Mouse (Mus musculus) lung, embryonic 16.5 days (tissue): ENCODE results near the gene Ccdc33. TPM values are rescaled to one million over a fixed set of nuclear protein-coding genes. Genes with fewer than 3 reads are reported as not detected.

ENCODE experiments used
- ATAC-seq: fragments of 200-750 bp; cut with Nextera tagmentation; 2 replicates; pipeline ENCODE4 v1.8.0; 2017; ENCODE audit warnings: low read depth, mild to moderate bottlenecking, moderate library complexity
- H3K27ac ChIP-seq: fragments of 300-500 bp; sonication (generic); 2 replicates; pipeline ENCODE4 v1.5.1; 2014; ENCODE audit warnings: mild to moderate bottlenecking, control low read depth, low read length
- H3K27me3 ChIP-seq: fragments of 300-500 bp; sonication (generic); 2 replicates; pipeline ENCODE4 v1.6.1; 2014; ENCODE audit warnings: low read depth, low read length, mixed read lengths; ENCODE audit not compliant: control insufficient read depth, insufficient read depth
- H3K36me3 ChIP-seq: fragments of 300-500 bp; sonication (generic); 2 replicates; pipeline ENCODE4 v1.6.1; 2014; ENCODE audit warnings: low read length; ENCODE audit not compliant: control insufficient read depth, insufficient read depth
- H3K4me1 ChIP-seq: fragments of 300-500 bp; sonication (generic); replicated peaks from 2 replicates; pipeline ENCODE4 v1.6.1; 2014; ENCODE audit warnings: low read length, mixed read lengths; ENCODE audit not compliant: control insufficient read depth, insufficient read depth
- H3K4me2 ChIP-seq: fragments of 300-500 bp; sonication (generic); 2 replicates; pipeline ENCODE4 v1.6.1; 2014; ENCODE audit warnings: low read depth, low read length, control low read depth
- H3K4me3 ChIP-seq: fragments of 300-500 bp; sonication (generic); 2 replicates; pipeline ENCODE4 v1.5.1; 2014; ENCODE audit warnings: mild to moderate bottlenecking, low read length, control low read depth
- H3K9ac ChIP-seq: fragments of 300-500 bp; sonication (generic); 2 replicates; pipeline ENCODE4 v1.6.1; 2014; ENCODE audit warnings: low read length, control low read depth
- H3K9me3 ChIP-seq: fragments of 300-500 bp; sonication (generic); 2 replicates; pipeline ENCODE4 v1.6.1; 2016; ENCODE audit warnings: low read length; ENCODE audit not compliant: control insufficient read depth
- WGBS: fragments of 180-500 bp; shearing (Covaris S2); extraction: QIAGEN DNeasy Blood & Tissue Kit; methylation state at CpG from one replicate; pipeline ENCODE4 v1.1.7; 2014; 5-methylcytosine and 5-hydroxymethylcytosine counted together
- polyA plus RNA-seq: library from polyadenylated mRNA; unstranded; fragments of >200 nt; fragmentation: Nextera tagmentation; extraction: Ambion mirVana; gene quantifications from 2 replicates; pipeline ENCODE4 v1.2.1, GENCODE M21; 2015

Gene Ccdc33
- polyA plus RNA-seq, 1 experiment from 2014 or later: 0.68 TPM

DNA sequence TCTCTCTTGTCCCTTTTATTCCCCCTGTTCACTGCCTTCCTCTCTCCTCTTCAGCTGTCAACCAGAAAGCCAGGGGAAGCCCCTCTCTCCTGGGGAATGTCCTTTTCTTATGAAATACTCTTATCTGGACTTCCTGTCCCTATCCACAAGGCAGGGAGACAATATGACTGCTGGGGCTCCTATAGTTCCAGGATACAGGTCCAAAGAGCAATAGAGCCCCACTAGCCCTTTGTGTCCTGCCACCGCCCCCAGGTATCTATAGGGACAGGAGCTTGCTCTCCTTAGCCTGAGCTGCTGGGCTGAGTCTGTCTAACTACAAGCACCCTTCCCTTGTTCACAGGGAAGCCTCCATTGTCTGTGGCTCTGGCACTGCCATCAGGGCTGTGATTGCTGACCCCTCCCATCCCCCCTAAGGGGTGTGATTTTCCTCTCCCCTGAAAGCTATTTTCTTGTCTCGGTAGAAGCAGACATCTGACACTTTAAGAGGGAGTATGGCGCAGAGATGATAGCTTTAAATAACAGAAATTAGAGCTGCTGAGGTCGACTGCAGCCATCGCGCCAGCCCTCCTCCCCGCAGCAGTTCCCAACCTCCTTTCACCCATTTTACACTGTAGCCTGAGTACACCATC is 3.2 kb downstream of the Ccdc33 start:
- Histone ChIP-seq H3K4me3 (no peak overlapping the region), H3K27me3 (no peaks in the 10 kb centered on the region; the same call in 1 of the 2 replicates), H3K4me2 (no peak overlapping the region), H3K36me3 (no peaks in the 10 kb centered on the region), H3K9me3 (no peaks in the 10 kb centered on the region), H3K9ac (no peak overlapping the region), H3K27ac (no peak overlapping the region), H3K4me1 (peaks cover 10% of the 10 kb centered on the region)
- no peak for ATAC-seq
- 52% methylated on average over 7 of the region's 7 CpGs for WGBS

DNA sequence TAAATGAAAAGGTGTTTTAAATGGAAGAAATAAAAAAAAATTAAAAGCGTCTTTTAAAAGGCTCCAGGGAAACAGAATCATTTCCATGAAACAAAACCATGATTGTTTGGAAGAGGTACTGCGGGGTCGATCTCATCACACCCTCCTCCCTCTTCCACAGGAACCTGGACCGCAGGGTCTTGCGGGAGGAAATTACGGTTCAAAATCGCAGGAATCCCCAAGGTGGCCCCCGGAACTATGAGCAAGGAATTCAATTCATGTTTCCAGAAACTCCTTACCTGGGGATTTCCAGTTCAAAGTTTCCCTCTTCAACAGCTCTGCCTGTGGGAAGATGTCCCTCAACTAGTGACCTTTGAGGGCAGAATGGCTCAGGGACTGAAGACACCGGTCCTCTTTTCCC is 4.6 kb downstream of the Ccdc33 start:
- WGBS: 11% methylated on average over 9 of the region's 9 CpGs
- H3K4me2 ChIP-seq: peak overlapping the region; percentile 45
- no peaks in the 10 kb centered on the region; the same call in 1 of the 2 replicates for H3K27me3 ChIP-seq
- H3K9me3 ChIP-seq: no peaks in the 10 kb centered on the region
- H3K27ac ChIP-seq: no peak overlapping the region
- no peaks in the 10 kb centered on the region for H3K36me3 ChIP-seq
- H3K4me3 ChIP-seq: no peak overlapping the region
- ATAC-seq: no peak
- H3K4me1 ChIP-seq: peaks cover 10% of the 10 kb centered on the region
- H3K9ac ChIP-seq: no peak overlapping the region

DNA sequence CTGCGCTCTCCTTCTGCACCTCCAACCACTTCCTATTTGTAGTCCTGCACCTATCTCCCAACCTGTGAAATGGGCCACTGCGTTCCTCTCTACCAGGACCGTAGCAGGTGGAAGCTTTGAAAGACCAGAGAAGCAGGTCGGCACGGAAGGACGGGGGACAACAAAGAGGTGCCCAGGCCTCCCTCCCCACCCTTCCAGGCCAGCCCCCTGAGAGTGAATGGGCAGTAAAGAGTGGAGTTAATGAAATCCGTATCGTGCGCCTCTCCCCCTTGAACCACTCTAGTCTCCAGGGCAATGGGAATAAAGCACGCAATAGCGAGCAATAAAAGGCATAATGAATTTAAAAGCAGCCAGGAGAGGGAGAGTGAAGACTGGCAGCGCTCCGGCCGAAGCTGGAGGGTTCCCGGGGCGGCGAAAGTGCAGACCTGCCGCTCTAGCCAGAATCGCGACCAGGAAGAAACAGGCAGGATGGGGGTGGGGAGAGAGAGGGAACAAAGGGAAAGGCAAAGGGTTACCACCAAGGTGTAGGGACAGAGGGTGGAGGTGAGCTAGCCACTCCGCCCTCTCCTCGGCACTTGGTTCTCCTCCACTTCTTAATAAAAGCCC is 5.2 kb downstream of the Ccdc33 start:
- H3K4me3 ChIP-seq: peak overlapping the region; percentile 20
- H3K27me3 ChIP-seq: no peaks in the 10 kb centered on the region; the same call in 1 of the 2 replicates
- 0 out of 2 replicates have a peak overlapping the region, but pooled peaks have one; percentile 17 for H3K9ac ChIP-seq
- ATAC-seq: peak; percentile 44; the same call in 1 of the 2 replicates
- peak overlapping the region; percentile 45 for H3K4me2 ChIP-seq
- no peaks in the 10 kb centered on the region for H3K9me3 ChIP-seq
- WGBS: 10% methylated on average over 22 of the region's 22 CpGs
- H3K4me1 ChIP-seq: peaks cover 10% of the 10 kb centered on the region
- no peaks in the 10 kb centered on the region for H3K36me3 ChIP-seq
- peak overlapping the region; percentile 13 for H3K27ac ChIP-seq

DNA sequence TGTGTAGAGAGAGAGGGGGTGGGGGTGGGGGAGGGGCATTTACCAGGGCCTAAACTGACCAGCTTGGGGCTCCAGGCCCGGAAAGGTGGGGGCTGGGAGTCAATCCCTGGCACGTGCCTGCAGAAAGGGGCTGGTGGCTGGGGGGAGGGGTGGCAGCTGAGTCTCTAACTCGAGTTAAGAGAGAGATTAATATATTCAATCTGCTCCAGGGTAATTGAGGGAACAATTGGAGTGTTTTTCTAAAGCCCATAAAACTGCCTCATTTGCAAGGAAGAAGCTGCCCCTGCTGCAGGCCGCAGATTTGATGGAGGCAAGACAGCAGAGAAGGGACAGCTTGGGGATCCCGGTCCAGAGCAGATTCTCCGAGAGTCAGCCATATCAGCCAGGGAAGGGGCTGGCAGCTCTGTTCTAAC is 5.8 kb downstream of the Ccdc33 start:
- H3K4me3 ChIP-seq: no peak overlapping the region
- no peaks in the 10 kb centered on the region for H3K36me3 ChIP-seq
- H3K9me3 ChIP-seq: no peaks in the 10 kb centered on the region
- 0 out of 2 replicates have a peak, but pooled peaks have one; percentile 27 for ATAC-seq
- no peak overlapping the region; the same call in 1 of the 2 replicates for H3K27ac ChIP-seq
- peaks cover 10% of the 10 kb centered on the region for H3K4me1 ChIP-seq
- 12% methylated on average over 6 of the region's 6 CpGs for WGBS
- peak overlapping the region; percentile 45; the same call in 1 of the 2 replicates for H3K4me2 ChIP-seq
- H3K9ac ChIP-seq: no peak overlapping the region
- H3K27me3 ChIP-seq: no peaks in the 10 kb centered on the region; the same call in 1 of the 2 replicates

DNA sequence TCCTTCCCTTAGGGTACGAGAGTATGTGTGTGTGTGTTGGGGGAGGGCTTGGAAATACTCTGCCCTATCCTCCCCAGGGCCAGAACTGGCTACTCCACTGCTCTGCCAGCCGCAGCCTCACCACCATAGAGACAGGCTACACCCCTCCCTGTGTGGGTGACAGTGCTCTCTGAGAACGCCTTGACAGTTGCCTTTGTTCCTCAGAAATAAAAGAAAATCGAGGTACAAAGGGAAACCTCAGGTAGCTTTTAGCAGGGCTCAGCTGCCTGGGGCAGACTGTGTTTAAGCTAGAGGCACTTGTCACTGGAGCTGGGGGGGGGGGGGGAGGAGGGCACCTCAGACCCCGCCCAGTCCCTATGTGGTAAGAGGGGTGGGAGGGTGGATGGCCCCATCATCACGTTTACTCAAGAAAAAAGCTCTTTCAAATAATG is 6.3 kb downstream of the Ccdc33 start:
- Histone ChIP-seq H3K9ac (no peak overlapping the region), H3K27me3 (no peaks in the 10 kb centered on the region; the same call in 1 of the 2 replicates), H3K36me3 (no peaks in the 10 kb centered on the region), H3K4me2 (no peak overlapping the region), H3K27ac (0 out of 2 replicates have a peak overlapping the region, but pooled peaks have one; percentile 25), H3K9me3 (no peaks in the 10 kb centered on the region), H3K4me1 (peaks cover 10% of the 10 kb centered on the region), H3K4me3 (no peak overlapping the region)
- peak; percentile 48; the same call in 1 of the 2 replicates for ATAC-seq
- 20% methylated on average over 6 of the region's 6 CpGs for WGBS

DNA sequence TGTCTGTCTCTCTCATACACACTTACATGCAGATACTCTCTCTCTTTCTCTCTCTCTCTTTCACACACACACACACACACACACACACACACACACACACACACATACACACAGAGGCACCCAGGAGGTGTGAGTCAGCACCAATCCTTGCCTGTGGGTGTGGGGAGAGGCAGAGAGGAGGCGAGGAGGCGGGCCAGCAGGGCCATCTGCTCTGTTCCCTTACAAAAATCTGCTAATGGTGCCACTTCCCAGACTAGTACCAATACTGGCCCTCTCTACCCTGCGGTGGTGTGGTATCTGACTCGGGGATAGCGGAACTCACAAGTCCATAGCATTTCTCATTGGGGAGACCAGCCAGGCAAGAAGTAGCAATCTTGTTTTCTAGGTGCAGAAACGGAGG is 7.2 kb downstream of the Ccdc33 start:
- H3K27me3 ChIP-seq: no peaks in the 10 kb centered on the region; the same call in 1 of the 2 replicates
- H3K4me2 ChIP-seq: no peak overlapping the region
- H3K27ac ChIP-seq: no peak overlapping the region
- H3K9ac ChIP-seq: no peak overlapping the region
- peaks cover 10% of the 10 kb centered on the region for H3K4me1 ChIP-seq
- no peaks in the 10 kb centered on the region for H3K36me3 ChIP-seq
- no peak for ATAC-seq
- whole genome bisulfite sequencing: 59% methylated on average over 6 of the region's 6 CpGs
- no peaks in the 10 kb centered on the region for H3K9me3 ChIP-seq
- no peak overlapping the region for H3K4me3 ChIP-seq

DNA sequence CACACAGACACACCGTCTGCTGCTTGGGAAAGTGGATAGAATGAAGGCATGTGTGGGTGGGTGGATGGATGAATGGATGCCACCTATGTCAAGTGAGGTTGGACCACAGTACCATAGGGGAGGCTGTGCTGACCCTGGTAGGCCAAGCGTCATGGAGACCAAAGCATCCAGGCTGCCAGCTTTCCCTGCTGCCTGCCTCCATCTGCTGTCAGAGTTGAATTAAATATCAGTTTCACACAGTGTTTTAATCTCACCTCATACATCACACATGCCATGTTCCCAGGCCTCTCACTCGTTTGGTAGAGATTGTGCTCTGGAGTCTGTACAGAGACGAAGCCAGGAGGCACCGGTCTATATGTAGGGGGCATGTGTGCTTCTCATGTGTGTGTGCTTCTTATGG is 7.8 kb downstream of the Ccdc33 start:
- Histone ChIP-seq H3K36me3 (no peaks in the 10 kb centered on the region), H3K9ac (no peak overlapping the region), H3K4me2 (no peak overlapping the region), H3K27me3 (no peaks in the 10 kb centered on the region; the same call in 1 of the 2 replicates), H3K4me1 (peaks cover 10% of the 10 kb centered on the region), H3K9me3 (no peaks in the 10 kb centered on the region), H3K27ac (no peak overlapping the region), H3K4me3 (no peak overlapping the region)
- 56% methylated on average over 5 of the region's 5 CpGs for WGBS
- ATAC-seq: no peak

DNA sequence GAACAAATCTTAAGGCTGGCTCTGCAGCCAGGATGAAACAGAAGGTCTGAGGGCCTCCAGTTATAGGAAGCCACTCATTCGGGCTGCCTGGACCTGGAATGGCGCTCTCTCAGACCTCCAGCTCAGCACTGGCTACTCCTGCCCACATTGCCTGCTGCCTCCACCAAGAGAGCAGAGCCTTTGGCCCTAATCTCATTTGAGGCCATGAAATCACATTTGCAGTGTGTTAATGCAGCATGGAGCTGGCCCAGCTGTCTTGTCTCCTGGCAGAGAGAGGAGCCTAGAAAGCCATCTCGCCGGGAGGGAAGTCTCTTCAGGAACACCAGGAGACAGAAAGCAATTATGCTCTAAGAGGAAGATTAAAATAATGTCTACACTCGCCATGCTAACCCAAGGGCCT is 11.1 kb downstream of the Ccdc33 start:
- peaks cover 2% of the 10 kb centered on the region; the same call in 1 of the 2 replicates for H3K4me1 ChIP-seq
- no peaks in the 10 kb centered on the region for H3K9me3 ChIP-seq
- no peak overlapping the region for H3K9ac ChIP-seq
- no peak overlapping the region for H3K27ac ChIP-seq
- H3K36me3 ChIP-seq: no peaks in the 10 kb centered on the region
- WGBS: 52% methylated on average over 5 of the region's 5 CpGs
- no peak for ATAC-seq
- H3K4me3 ChIP-seq: no peak overlapping the region
- no peak overlapping the region for H3K4me2 ChIP-seq
- H3K27me3 ChIP-seq: no peaks in the 10 kb centered on the region

DNA sequence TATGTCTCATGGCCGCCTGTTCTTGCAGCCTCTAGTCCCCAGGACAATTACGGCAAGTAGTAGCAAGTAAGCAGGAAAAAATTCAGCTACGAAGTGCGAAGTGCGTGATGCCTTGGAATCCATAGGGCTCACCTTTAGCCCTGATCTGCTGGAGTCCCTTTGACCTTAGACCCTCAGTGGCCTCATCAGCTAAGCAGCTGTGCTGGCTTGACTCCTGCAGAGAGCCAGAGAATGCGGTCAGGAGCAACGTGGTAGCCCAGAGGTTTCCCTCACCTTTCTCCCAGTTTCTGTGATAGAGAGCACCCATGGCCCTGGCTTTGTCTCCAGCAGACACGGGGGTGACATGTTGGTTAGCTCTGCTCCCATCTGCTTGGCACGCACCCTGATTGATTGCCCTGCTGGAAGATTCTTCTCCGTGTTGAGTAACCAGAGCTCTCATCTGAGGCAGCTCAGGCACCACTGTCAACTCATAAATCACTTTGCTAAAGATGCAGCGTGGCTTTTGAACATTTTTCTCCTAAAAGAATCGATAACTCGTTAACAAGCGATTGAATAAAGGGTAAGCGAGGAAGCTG is 12.9 kb downstream of the Ccdc33 start:
- no peak overlapping the region for H3K9ac ChIP-seq
- WGBS: 36% methylated on average over 15 of the region's 15 CpGs

More for the DNA sequence above, 12.9 kb downstream of the Ccdc33 start:
- no peaks in the 10 kb centered on the region for H3K9me3 ChIP-seq
- H3K4me2 ChIP-seq: no peak overlapping the region
- H3K4me1 ChIP-seq: no peaks in the 10 kb centered on the region
- no peak for ATAC-seq
- H3K27ac ChIP-seq: no peak overlapping the region
- H3K36me3 ChIP-seq: no peaks in the 10 kb centered on the region
- no peaks in the 10 kb centered on the region; the same call in 1 of the 2 replicates for H3K27me3 ChIP-seq
- H3K4me3 ChIP-seq: no peak overlapping the region
